Mouse (Mus musculus) ES-E14 (cell line): ENCODE results near the gene Senp2.

Source experiments
- CHD2 ChIP-seq: IDR thresholded peaks from 2 replicates; pipeline ENCODE4 v1.6.1; 2014; ENCODE audit warnings: mild to moderate bottlenecking, low read depth, low read length, inconsistent platforms
- HCFC1 ChIP-seq: IDR thresholded peaks from 2 replicates; pipeline ENCODE4 v1.6.1; 2012; ENCODE audit warnings: low read length, inconsistent platforms, borderline replicate concordance; ENCODE audit not compliant: insufficient read depth
- MAFK ChIP-seq: IDR thresholded peaks from 2 replicates; pipeline ENCODE4 v1.6.1; 2014; ENCODE audit warnings: mild to moderate bottlenecking, low read depth, low read length, inconsistent platforms; ENCODE audit not compliant: insufficient read depth
- ZC3H11A ChIP-seq: IDR thresholded peaks from 2 replicates; pipeline ENCODE4 v1.6.1; 2012; ENCODE audit warnings: low read depth, mild to moderate bottlenecking, inconsistent platforms, low read length, borderline replicate concordance
- ZNF384 ChIP-seq: IDR thresholded peaks from 2 replicates; pipeline ENCODE4 v1.6.1; 2012; ENCODE audit warnings: low read depth, low read length, inconsistent platforms

- TF ChIP-seq ZC3H11A (no peak), MAFK (no peak), HCFC1 (no peak), CHD2 (no peak), ZNF384 (no peak)
Measured at GRCm38 (mm10) chr16:22080125-22080710, 70.9 kb downstream of the Senp2 start.
